Mouse (Mus musculus) megakaryocyte, embryonic 14.5 days (primary cell): ENCODE results near the gene Pabpc1l. TPM values are rescaled to one million over a fixed set of nuclear protein-coding genes. Genes with fewer than 3 reads are reported as not detected.

Source experiments
- H3K27me3 ChIP-seq: replicated peaks from 2 replicates; pipeline ENCODE3; 2012; ENCODE audit warnings: inconsistent platforms
- H3K36me3 ChIP-seq: replicated peaks from 2 replicates; pipeline ENCODE3; 2012; ENCODE audit warnings: low read length, inconsistent platforms, mixed read lengths
- H3K4me1 ChIP-seq: 2 replicates; pipeline ENCODE4 v1.6.1; 2012; ENCODE audit warnings: inconsistent platforms
- H3K4me3 ChIP-seq: replicated peaks from 2 replicates; pipeline ENCODE3; 2012; ENCODE audit warnings: moderate library complexity, mild to moderate bottlenecking, inconsistent platforms
- H3K9me3 ChIP-seq: 2 replicates; pipeline ENCODE4 v1.6.1; 2012; ENCODE audit warnings: inconsistent platforms
- FLI1 ChIP-seq: IDR thresholded peaks from 2 replicates; pipeline ENCODE4 v1.6.1; 2012; ENCODE audit warnings: low read length, inconsistent platforms, mixed read lengths
- GATA1 ChIP-seq: IDR thresholded peaks from 3 replicates; pipeline ENCODE4 v1.6.1; 2012; ENCODE audit warnings: mixed read lengths, low read length, inconsistent platforms, borderline replicate concordance
- polyA plus RNA-seq: library from polyadenylated mRNA; stranded (reverse); fragments of >175 nt; gene quantifications from 2 replicates; pipeline ENCODE4 v1.2.3, GENCODE M21; 2012; ENCODE audit warnings: low replicate concordance; ENCODE audit not compliant: insufficient read depth

The Pabpc1l gene
- polyA plus RNA-seq, 1 experiment, result not detected

DNA sequence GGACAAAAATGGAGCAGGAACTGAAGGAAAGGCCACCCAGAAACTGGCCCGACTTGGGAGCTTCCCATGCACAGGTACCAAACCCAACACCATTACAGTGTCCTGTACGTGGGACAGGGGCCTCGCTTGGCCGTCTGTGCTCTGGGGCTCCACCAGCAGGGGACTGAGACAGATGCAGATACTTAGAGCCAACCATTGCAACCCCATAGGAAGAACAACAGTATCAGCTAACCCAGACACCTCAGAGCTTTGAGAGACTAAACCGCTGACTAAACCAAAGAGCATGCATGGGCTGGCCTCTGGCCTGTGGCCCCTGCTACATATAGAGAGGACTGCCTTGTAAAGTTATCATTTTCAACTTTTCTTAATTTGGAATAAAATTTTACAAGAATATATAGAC, 20.7 kb upstream of the Pabpc1l start:
- TF ChIP-seq GATA1 (no peak), FLI1 (no peak)
- H3K4me1 ChIP-seq, result peaks cover 98% of the 10 kb centered on the region
- H3K27me3 ChIP-seq, result no peaks in the 10 kb centered on the region
- H3K9me3 ChIP-seq, result no peaks in the 10 kb centered on the region
- H3K36me3 ChIP-seq, result peaks cover 52% of the 10 kb centered on the region
- H3K4me3 ChIP-seq, result no peak overlapping the region

DNA sequence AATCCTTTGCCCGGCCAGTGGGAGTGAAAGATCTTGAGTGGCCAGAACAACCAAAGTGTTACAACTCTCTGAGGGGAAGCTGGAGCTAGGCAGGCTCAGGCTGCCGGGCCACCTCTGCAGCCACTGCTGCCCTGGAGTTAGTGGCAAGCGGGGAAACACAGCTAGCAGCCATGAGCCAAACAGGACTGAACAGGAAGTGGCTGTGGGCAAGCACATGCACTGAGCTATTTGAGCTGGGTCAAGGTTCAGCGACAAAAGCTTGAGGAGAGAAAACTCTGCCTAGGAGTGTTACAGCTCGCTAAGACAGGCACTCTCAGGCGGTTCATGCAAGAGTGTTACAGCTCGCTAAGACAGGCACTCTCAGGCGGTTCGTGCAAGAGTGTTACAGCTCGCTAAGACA, 18.3 kb upstream of the Pabpc1l start:
- H3K4me1 ChIP-seq, result peaks cover 98% of the 10 kb centered on the region
- H3K36me3 ChIP-seq, result peaks cover 61% of the 10 kb centered on the region
- no peak for TF ChIP-seq GATA1
- TF ChIP-seq FLI1, result no peak

DNA sequence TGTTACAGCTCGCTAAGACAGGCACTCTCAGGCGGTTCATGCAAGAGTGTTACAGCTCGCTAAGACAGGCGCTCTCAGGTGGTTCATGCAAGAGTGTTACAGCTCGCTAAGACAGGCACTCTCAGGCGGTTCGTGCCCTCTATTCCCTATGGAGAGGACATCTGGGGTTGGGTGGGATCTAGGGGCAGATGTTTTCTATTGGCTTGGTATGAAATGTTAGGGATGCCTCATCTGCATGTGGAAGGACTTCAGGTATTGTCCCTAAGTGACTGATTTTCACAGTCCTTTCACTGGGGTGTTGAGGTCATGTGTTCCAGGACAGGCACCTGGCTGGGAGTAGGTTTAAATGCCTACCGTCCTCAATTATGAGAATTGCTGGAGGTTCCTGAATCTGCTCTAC, 17.7 kb upstream of the Pabpc1l start:
- no peaks in the 10 kb centered on the region for H3K27me3 ChIP-seq
- peaks cover 92% of the 10 kb centered on the region for H3K4me1 ChIP-seq
- H3K4me3 ChIP-seq, result no peak overlapping the region
- no peaks in the 10 kb centered on the region for H3K9me3 ChIP-seq
- TF ChIP-seq GATA1 (no peak), FLI1 (no peak)
- H3K36me3 ChIP-seq, result peaks cover 61% of the 10 kb centered on the region

More for the DNA sequence above, 18.3 kb upstream of the Pabpc1l start:
- Histone ChIP-seq H3K4me3 (peak overlapping the region; percentile 73), H3K27me3 (no peaks in the 10 kb centered on the region), H3K9me3 (no peaks in the 10 kb centered on the region)

DNA sequence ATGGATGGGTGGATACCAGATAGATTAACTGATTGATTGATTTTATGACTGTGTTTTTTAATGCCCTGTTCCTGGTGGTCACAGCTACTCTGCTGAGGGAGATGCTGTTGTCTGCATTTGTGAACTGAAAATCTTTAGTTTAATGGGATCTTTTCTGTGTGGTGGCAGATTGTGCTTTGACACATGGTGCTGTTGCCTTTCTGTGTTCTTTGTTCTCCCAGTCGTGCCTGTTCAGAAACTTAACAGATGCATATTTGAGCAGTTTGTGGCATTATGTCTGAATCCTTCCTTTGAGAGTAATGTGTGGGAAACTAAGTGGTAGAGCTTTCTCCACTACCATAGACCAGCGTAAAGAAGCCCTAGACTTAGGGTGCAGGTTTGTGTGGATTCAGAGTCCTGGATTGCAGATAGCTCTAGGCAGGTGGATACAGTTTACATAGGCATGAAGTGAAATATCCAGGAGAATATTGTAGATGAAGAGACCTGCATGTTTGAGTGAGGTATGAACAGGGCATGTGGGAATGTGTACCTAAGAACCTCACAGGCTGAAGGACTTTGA, 17.2 kb upstream of the Pabpc1l start:
- H3K4me1 ChIP-seq, result peaks cover 87% of the 10 kb centered on the region
- TF ChIP-seq FLI1 (no peak), GATA1 (no peak)
- H3K4me3 ChIP-seq, result no peak overlapping the region
- peaks cover 61% of the 10 kb centered on the region for H3K36me3 ChIP-seq
- no peaks in the 10 kb centered on the region for H3K27me3 ChIP-seq
- H3K9me3 ChIP-seq, result no peaks in the 10 kb centered on the region

DNA sequence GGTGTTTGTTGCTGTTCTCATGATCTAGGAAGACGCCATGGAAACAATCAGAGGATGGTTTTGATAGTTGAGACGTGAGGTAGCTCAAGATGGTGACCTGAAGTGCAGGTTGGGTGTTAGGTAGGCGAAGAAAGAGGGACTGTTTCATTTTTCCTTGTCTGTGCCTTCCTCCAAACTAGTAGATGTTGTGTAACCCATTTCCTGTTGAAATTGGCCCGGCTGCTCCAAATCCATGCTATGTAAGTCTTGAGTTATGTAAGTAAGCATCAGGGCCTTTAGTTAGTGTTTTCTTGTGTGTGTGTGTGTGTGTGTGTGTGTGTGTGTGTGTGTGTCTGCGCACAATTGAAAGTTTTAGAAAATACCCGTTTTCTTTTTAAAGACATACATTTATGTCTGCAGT, 16.0 kb upstream of the Pabpc1l start:
- no peaks in the 10 kb centered on the region for H3K27me3 ChIP-seq
- TF ChIP-seq FLI1 (no peak), GATA1 (no peak)
- H3K36me3 ChIP-seq, result peaks cover 66% of the 10 kb centered on the region
- H3K9me3 ChIP-seq, result no peaks in the 10 kb centered on the region
- H3K4me3 ChIP-seq, result peak overlapping the region; percentile 67
- peaks cover 75% of the 10 kb centered on the region for H3K4me1 ChIP-seq

DNA sequence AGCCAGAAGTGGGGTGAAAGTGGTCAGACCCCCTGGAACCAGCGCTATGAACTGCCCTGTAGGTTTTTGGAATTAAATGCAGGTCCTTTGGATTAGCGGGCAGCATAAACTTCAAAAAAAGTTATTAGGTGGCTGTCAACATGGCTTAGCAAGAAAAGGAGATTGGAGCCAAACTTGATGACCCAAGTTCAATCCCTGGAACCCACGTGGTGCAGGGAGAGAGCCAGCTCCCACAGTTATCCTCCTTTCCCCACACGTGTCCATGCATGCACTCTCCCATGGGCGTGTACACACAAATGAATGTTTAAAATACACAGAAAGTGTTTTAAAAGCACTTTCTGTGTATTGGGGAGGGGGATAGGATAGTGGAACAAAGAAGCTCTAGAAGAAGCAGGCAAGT, 14.8 kb upstream of the Pabpc1l start:
- Histone ChIP-seq H3K9me3 (no peaks in the 10 kb centered on the region), H3K36me3 (peaks cover 68% of the 10 kb centered on the region), H3K4me3 (no peak overlapping the region), H3K27me3 (no peaks in the 10 kb centered on the region), H3K4me1 (peaks cover 62% of the 10 kb centered on the region)
- TF ChIP-seq FLI1, result no peak
- no peak for TF ChIP-seq GATA1

DNA sequence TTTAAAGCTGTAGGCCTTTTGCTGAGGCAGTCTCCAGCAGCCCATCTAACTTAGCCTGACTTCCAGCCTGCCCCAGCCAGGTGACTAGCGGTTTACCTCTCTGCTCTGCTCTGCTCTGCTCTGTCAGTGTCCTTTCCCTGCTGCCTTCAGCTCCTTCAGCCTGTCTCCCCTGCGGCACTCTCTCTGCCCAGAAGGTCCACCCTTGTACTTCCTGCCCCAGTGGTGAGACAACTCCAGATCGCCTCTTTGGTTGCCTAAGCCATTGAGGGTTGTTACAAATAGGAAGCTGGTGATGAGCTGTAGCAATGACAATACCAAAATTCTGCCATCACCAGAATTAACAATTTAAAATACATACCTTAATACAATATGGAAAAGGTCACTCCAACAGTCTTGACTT, 14.3 kb upstream of the Pabpc1l start:
- Histone ChIP-seq H3K27me3 (no peaks in the 10 kb centered on the region), H3K4me1 (peaks cover 58% of the 10 kb centered on the region), H3K4me3 (peak overlapping the region; percentile 68), H3K9me3 (no peaks in the 10 kb centered on the region), H3K36me3 (peaks cover 70% of the 10 kb centered on the region)
- TF ChIP-seq FLI1 (no peak), GATA1 (no peak)

DNA sequence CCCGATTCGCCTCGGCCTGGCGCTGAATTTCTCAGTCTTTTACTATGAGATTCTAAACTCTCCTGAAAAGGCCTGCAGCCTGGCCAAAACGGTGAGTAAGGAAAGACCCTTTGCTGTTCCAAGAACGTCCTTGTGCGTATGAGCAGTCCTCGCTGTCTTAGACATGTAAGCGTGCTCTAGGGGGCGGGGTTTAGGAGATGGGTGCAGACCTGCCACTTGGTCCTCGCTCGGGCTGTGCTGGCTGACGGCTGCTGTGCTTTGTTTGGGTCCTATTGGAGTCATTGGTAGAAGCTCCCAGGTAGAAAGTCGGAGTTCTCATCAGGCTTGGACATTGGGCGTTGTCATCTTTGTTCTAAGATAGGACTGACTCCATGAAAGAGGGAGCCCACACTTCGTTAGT, 9.9 kb upstream of the Pabpc1l start:
- TF ChIP-seq GATA1 (no peak), FLI1 (no peak)
- Histone ChIP-seq H3K4me3 (no peak overlapping the region), H3K4me1 (peaks cover 33% of the 10 kb centered on the region), H3K27me3 (no peaks in the 10 kb centered on the region), H3K9me3 (no peaks in the 10 kb centered on the region), H3K36me3 (peaks cover 96% of the 10 kb centered on the region)

DNA sequence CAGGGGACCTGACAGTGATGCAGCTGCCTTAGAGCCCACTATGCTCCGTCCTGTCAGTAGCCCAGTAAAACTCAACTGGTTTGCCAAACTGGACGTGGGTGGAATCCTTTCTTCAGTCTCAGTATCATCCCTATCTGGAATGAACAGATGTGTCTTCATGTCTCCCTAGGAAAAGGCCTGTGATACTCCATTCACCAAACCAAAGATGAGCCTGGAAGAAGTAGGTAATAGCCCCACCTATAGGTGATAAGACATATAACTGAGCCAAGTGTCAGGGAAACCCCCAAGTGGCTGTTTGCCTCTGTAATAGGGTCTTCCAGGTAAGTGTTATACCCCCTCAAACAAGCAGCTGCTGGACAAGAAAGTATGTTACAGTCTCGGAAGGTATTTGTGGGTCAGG, 6.3 kb upstream of the Pabpc1l start:
- peaks cover 60% of the 10 kb centered on the region for H3K36me3 ChIP-seq
- peak overlapping the region; percentile 21 for H3K4me3 ChIP-seq
- peaks cover 23% of the 10 kb centered on the region for H3K4me1 ChIP-seq
- no peaks in the 10 kb centered on the region for H3K27me3 ChIP-seq
- no peaks in the 10 kb centered on the region for H3K9me3 ChIP-seq
- TF ChIP-seq GATA1, result no peak
- no peak for TF ChIP-seq FLI1

DNA sequence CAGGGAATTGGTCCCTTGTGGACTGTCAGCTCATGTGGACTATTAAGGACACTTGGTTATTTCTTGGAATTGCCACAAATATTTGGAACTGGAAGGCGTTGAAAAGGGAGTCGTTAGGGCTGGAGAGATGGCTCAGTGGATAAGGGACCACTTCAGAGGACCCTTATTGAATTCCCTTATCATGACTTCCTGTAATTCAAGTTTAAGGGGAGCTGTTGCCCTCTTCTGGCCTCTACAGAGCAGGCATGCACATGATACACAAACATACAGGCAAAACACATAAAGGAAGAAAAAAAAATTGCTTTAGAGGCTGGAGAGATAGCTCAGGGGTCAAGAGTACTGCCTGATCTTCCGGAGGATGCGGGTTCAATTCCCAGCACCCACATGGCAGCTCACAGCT, 5.3 kb upstream of the Pabpc1l start:
- no peaks in the 10 kb centered on the region for H3K9me3 ChIP-seq
- H3K4me1 ChIP-seq, result peaks cover 23% of the 10 kb centered on the region
- H3K27me3 ChIP-seq, result no peaks in the 10 kb centered on the region
- H3K36me3 ChIP-seq, result peaks cover 50% of the 10 kb centered on the region
- TF ChIP-seq FLI1 (no peak), GATA1 (no peak)
- H3K4me3 ChIP-seq, result no peak overlapping the region

DNA sequence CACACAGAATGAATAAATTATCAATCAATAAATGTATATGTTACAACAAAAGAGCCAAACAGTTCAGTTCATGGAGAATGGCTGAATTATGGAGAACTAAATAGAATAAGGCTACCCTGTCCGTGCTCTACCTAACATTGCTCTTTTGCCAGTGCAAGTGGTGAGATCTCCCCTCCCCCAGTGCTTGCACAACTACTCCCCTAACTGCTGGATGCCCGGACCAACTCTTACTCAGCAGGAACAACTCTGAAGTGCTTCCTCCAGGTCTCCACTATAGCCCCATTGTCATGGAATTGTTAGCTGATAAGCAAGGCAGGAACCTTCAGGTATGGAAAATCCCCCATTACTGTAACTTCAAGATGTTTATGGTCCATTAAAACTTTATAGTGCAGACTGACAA, 3.1 kb upstream of the Pabpc1l start:
- Histone ChIP-seq H3K9me3 (no peaks in the 10 kb centered on the region), H3K4me3 (no peak overlapping the region), H3K36me3 (peaks cover 28% of the 10 kb centered on the region), H3K4me1 (peaks cover 23% of the 10 kb centered on the region), H3K27me3 (peaks cover 15% of the 10 kb centered on the region)
- TF ChIP-seq FLI1 (no peak), GATA1 (no peak)
